Mouse (Mus musculus) adrenal gland, postnatal 10 days (tissue): Measurements from ENCODE around the gene Slit3. TPM values are rescaled to one million over a fixed set of nuclear protein-coding genes. Genes with fewer than 3 reads are reported as not detected.
A peak's percentile ranks its signal among the peaks of the same experiment; 100 is the strongest.

Experiments
- DNase-seq: peaks from one replicate; pipeline ENCODE4 v3.0.0; 2021; ENCODE audit warnings: mixed read lengths
- total RNA-seq, 2 experiments: library from RNA; stranded (reverse); gene quantifications; 2 replicates each; pipeline ENCODE4 v1.2.3; 2021

Slit3 gene
- total RNA-seq, 2 experiments from 2014 or later, result 36.9 to 45.0 TPM

- no peak for DNase-seq
Observed at GRCm38 (mm10) chr11:35305910-35306309, 184.9 kb downstream of the Slit3 start.

- no peak for DNase-seq
Observed at GRCm38 (mm10) chr11:35306922-35307321, 185.9 kb downstream of the Slit3 start.

GRCm38 (mm10) chr11:35307992-35308391, 187.0 kb downstream of the Slit3 start:
- DNase-seq, result no peak

GRCm38 (mm10) chr11:35315449-35316028, 194.5 kb downstream of the Slit3 start:
- no peak for DNase-seq

GRCm38 (mm10) chr11:35317221-35317620, 196.2 kb downstream of the Slit3 start:
- peak; percentile 59 for DNase-seq

GRCm38 (mm10) chr11:35317775-35318432, 196.9 kb downstream of the Slit3 start:
- no peak for DNase-seq

GRCm38 (mm10) chr11:35318433-35319020, 197.5 kb downstream of the Slit3 start:
- DNase-seq, result no peak

- no peak for DNase-seq
Observed at GRCm38 (mm10) chr11:35320518-35320917, 199.5 kb downstream of the Slit3 start.

- DNase-seq, result no peak
Observed at GRCm38 (mm10) chr11:35324397-35324796, 203.4 kb downstream of the Slit3 start.

GRCm38 (mm10) chr11:35325131-35325995, 204.3 kb downstream of the Slit3 start:
- no peak for DNase-seq

- no peak for DNase-seq
Observed at GRCm38 (mm10) chr11:35326346-35326745, 205.3 kb downstream of the Slit3 start.

- no peak for DNase-seq
Observed at GRCm38 (mm10) chr11:35327899-35328298, 206.9 kb downstream of the Slit3 start.

GRCm38 (mm10) chr11:35331476-35331875, 210.5 kb downstream of the Slit3 start:
- DNase-seq, result no peak

- DNase-seq, result no peak
Observed at GRCm38 (mm10) chr11:35336558-35336957, 215.5 kb downstream of the Slit3 start.

GRCm38 (mm10) chr11:35337493-35337892, 216.5 kb downstream of the Slit3 start:
- peak; percentile 70 for DNase-seq

GRCm38 (mm10) chr11:35337927-35338819, 217.1 kb downstream of the Slit3 start:
- no peak for DNase-seq

- peak; percentile 27 for DNase-seq
Observed at GRCm38 (mm10) chr11:35340752-35341151, 219.7 kb downstream of the Slit3 start.

GRCm38 (mm10) chr11:35342486-35342885, 221.5 kb downstream of the Slit3 start:
- DNase-seq, result no peak

GRCm38 (mm10) chr11:35345696-35346480, 224.9 kb downstream of the Slit3 start:
- peak; percentile 55 for DNase-seq

GRCm38 (mm10) chr11:35348099-35348498, 227.1 kb downstream of the Slit3 start:
- DNase-seq, result no peak

GRCm38 (mm10) chr11:35350968-35351367, 229.9 kb downstream of the Slit3 start:
- DNase-seq, result no peak
